Mouse (Mus musculus): ENCODE measurements at regions not wholly inside any gene's neighbourhood (a gene's known extent, or its start where the extent isn't known, plus 50 kb on each side); places are given as distances from the start of the nearest gene placed in this dataset.

DNA sequence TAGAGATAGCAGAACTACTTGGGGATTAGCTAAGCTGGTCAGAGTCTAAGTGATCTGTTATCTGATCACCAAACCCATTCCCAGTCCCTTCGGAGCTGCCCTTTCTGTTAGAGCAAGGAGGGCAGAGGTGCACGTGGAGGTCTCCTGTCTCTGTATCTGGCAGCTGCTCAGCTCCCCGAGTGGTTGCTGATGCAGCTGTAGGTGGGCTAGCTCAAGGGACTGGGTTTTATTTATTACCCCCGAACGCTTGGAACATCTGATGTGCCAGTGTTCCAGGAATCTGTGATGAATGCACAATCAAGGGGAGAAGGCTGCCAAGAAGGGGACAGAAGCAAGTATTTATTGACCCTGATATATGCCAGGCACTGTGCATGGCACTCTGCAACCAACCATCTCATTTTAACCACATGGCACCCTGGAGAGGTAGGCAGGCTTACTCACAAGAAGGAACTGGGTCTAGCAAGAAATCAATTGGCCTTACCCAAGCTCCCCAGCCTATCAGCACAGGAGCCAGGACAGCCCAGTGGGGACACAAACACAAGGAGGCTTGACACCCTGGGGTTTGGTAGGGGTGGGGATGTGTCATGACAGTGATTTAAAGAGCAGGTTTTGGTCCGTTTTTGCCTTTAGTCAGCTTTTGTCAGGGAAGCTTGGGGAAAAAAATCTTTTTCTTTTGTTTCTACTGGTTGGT is 154.6 kb upstream of the Bmper start:
- no peak for DNase-seq

- DNase-seq, result no peak
Observed at GRCm38 (mm10) chr9:23069161-23069560, 153.7 kb upstream of the Bmper start.

GRCm38 (mm10) chr9:23071006-23071405 is 151.9 kb upstream of the Bmper start:
- DNase-seq, result no peak

GRCm38 (mm10) chr9:23072741-23073140 is 150.1 kb upstream of the Bmper start:
- no peak for DNase-seq

- DNase-seq, result peak; percentile 53 to 61
Observed at GRCm38 (mm10) chr9:23083562-23083961, 139.3 kb upstream of the Bmper start.

DNA sequence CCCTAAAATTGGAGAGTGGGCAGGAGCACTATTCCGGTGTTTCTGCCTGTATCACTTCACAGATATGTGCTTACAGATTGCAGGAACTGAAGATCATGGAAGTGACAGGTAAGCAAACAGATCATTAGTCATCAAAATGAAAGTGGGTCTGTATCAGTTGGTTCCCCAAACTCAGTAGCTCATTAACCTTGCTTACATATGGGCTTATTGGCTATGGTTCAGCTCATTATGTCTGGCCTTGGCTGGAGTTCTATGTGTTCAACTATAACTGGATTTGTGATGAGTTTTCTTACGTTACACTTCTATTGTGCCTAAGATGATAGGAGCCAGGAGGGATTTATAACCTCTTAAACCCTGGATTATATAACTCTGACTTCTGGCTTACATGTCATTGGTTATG is 133.5 kb upstream of the Bmper start:
- no peak for DNase-seq

- DNase-seq, result no peak
Observed at GRCm38 (mm10) chr9:23097134-23097789, 125.6 kb upstream of the Bmper start.

DNA sequence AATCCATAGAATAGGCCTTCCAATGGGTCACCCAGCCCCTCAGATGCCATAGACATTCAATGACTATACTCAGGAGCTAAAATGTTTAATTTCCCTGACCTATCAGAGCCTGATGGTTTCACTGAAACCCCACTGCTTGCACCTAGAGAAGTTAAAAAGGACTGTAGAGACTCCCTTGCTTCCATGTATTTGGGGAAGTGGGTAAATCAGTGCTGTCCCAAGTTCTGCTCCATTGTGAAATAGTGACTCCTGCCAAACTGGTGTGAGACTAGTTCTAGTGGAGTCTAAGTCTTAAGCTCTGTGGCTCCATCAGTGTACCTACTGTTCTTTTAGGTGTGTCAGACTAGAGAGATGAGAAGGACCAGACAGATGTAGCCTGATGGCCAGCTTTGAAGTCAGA is 121.3 kb upstream of the Bmper start:
- no peak for DNase-seq

DNA sequence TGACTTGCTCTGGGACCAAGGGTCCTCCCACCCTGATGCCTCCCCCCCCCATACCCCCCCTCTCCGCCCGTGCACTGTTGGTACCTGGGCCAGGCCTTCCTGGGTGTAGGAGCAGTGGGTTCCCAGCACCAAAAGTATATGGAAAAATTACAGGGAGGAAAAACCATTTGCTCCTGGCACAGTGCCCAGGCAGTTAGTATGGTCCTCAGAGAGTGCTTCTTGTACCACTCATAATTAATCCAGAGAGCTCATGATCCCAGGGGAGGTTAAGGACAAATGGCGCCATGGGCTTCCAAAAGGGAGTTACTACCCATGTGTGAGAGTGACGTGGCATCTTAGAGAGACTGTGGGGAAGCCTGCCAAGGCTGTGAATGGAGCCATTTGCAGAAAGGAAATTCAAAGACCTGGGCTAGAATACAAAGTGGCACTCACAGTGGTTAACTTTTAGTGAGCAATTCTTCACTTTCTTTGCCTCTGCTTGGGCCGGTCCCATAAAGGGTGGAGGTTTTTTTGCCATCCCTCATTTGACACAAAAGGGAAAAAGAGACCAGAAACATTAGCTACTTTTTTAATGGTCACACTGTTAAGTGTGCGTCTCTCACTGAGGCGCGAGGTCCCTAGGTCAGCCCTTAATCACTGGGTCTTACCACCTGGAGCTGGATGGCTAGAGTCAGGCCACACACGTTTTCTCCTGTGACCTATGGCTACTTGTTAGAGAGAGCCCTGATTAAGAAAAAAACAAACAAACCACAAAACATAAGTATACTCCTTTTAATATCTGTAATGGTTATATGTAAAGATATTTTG is 120.7 kb upstream of the Bmper start:
- peak; percentile 3 to 6 for DNase-seq

DNA sequence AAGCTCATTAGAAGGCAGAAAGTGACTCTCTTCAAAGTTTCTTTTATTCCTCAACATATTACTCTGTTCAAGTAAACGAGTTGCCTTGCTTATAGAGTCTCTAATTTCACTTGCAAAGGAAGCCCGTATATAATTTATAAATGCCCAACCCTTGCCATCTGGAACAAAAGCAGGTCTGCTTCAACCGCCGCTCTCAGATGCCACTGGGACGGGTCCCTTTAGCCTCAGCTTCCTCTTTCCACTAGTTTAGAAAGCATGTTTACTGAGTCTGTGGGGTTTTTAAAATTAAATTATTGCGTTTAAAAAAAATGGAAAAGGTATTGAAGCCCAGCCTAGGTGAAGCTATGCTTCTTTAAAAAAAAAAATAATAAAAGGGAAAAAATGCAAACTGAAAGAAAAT is 111.4 kb upstream of the Bmper start:
- DNase-seq, result no peak

DNA sequence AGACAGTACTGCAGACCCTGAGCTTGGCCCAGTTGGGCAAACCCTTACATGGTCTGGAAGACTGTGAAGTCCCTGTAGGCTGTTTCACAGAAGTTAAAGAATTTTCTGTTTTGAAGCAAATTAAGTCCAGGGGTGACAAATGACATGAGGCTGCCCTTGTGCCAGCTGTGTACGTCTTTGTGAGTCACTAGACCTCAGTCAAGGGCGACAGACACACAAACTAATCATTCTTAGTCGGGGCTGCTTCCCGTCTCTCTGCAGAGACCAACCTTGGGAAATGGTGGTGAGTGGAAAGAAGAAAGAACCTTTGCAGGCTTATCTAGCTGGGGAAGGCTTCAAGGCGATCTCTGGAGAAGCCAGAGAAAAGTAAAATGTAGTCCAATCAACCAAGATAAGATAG is 107.8 kb upstream of the Bmper start:
- DNase-seq, result no peak

- no peak for DNase-seq
Observed at GRCm38 (mm10) chr9:23115540-23115939, 107.3 kb upstream of the Bmper start.

DNA sequence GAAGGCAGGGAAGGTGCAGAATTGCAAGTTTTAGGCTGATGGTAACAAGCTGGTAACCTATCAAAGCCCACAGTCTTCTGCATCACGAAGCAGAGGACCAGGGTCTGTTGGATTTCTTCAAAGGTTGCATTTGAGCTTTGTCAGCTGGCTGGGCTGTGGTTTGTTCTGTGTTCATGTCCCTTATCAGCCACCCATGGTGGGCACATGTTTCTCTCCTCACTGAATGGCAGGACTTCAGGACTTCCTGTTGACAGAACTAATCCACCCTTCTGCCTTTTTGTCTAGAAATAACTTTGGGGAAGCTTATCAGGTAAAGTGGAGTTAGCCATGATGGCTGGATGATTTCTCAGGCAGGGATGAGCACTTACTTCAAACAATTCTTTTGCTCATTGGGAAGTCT is 106.6 kb upstream of the Bmper start:
- no peak for DNase-seq

- DNase-seq, result no peak
Observed at GRCm38 (mm10) chr9:23119811-23120210, 103.1 kb upstream of the Bmper start.

- no peak for DNase-seq
Observed at GRCm38 (mm10) chr9:23120814-23121213, 102.1 kb upstream of the Bmper start.

GRCm38 (mm10) chr9:23122524-23122923 is 100.4 kb upstream of the Bmper start:
- no peak for DNase-seq

DNA sequence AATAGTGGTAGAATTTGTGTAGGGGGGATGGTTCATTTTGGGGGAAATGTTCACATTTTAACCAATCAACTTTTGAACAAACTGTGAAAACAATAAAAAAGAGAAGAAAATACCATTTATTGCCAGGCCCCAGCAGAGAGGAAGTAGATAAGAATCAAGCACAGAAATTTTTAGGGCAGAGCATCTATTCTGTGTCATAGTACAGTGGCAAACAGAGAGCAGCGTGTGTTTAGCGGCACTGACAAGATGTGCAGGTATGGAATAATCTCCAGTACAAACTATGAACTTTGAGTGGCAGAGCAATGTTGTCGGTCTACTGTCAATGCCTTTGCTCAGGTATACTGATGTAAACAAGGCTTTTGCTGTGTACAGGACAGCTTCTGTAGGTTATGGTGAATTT is 99.4 kb upstream of the Bmper start:
- no peak for DNase-seq

GRCm38 (mm10) chr9:23125761-23126704 is 96.8 kb upstream of the Bmper start:
- no peak for DNase-seq

GRCm38 (mm10) chr9:23127338-23128017 is 95.4 kb upstream of the Bmper start:
- no peak for DNase-seq

GRCm38 (mm10) chr9:23128018-23128369 is 94.9 kb upstream of the Bmper start:
- no peak for DNase-seq

GRCm38 (mm10) chr9:23134006-23134405 is 88.9 kb upstream of the Bmper start:
- DNase-seq, result no peak

- no peak for DNase-seq
Observed at GRCm38 (mm10) chr9:23134421-23135118, 88.3 kb upstream of the Bmper start.

All from cerebellum, postnatal 36 days (tissue).